Mouse (Mus musculus): ENCODE measurements around the gene Gm4884.
"Not testable (repeated sequence)": the region's sequence is repeated elsewhere in the genome, so short reads cannot be mapped to it uniquely, and the experiment has no call there.

Gene Gm4884

DNA sequence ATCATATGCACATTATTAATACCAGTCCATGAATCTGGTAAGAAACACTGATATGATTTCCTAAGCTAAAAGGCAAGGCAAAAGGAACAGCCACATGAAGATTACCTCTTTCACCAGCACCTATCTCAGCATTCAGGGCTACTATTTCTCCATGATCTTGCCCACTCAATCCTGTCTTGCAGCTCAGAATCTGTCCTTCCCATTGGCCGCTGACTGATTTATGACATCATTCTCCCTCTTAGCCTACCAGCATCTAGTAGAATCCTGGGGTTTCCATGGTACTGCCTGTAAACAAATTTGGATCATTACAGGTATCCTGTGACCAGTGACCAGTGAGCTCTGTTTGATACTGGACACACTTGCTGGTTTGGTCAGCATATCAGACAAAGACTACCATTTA lies at the start of gene Gm4884:
Gm4884 (plus strand) TSS at position 301 of the 400 bp plus-strand sequence.
- DNase-seq, result not testable (repeated sequence)

DNA sequence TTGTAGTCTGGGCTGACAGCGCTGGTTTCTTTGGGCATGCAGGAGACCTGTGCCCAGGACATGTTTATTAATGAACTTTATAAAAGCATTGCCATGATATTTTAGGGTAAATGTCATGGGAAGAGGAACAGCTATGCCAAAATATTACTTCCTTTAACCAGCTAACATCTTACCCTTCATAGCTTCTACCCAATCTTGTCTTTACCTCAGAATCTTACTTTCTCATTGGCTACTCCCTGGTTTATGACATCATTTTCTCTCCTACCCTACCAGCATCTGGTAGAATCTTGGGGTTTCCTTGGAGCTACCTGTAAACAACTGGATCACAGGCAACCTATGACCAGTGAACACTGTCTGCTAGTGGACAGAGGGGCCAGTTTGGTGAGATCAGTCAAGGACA lies 45.3 kb upstream of the Gm4884 start, which contains the start of gene 4930433I11Rik:
4930433I11Rik (plus strand) TSS at position 301 of the 400 bp plus-strand sequence.
- no peak for DNase-seq

- DNase-seq, result not testable (repeated sequence)
These were observed 11.5 kb downstream of the Gm4884 start for GRCm38 (mm10) chr7:41044058-41044457.
